Mouse (Mus musculus) adrenal gland, postnatal 14 days (tissue): ENCODE results near the gene Txn1. TPM values are rescaled to one million over a fixed set of nuclear protein-coding genes. Genes with fewer than 3 reads are reported as not detected.

Experiments used
- DNase-seq: peaks from one replicate; pipeline ENCODE4 v3.0.0; 2021; ENCODE audit warnings: mixed read lengths
- total RNA-seq: library from RNA; stranded (reverse); gene quantifications from 2 replicates; pipeline ENCODE4 v1.2.3, GENCODE M21; 2021

The Txn1 gene
- total RNA-seq, 1 experiment from 2014 or later = 239 TPM

GRCm38 (mm10) chr4:57942892-57943291 is 13.3 kb downstream of the Txn1 start:
- DNase-seq = no peak

GRCm38 (mm10) chr4:57940631-57941030 is 15.6 kb downstream of the Txn1 start:
- DNase-seq = no peak

GRCm38 (mm10) chr4:57937292-57937691 is 18.9 kb downstream of the Txn1 start:
- no peak for DNase-seq

- no peak for DNase-seq
Measured at GRCm38 (mm10) chr4:57934181-57934580, 22.0 kb downstream of the Txn1 start.

GRCm38 (mm10) chr4:57930559-57931170 is 25.5 kb downstream of the Txn1 start:
- no peak for DNase-seq

- DNase-seq = no peak
Measured at GRCm38 (mm10) chr4:57927464-57928205, 28.6 kb downstream of the Txn1 start.

- DNase-seq = no peak
Measured at GRCm38 (mm10) chr4:57924556-57925071, 31.6 kb downstream of the Txn1 start.

GRCm38 (mm10) chr4:57922171-57922570 is 34.0 kb downstream of the Txn1 start:
- DNase-seq = peak; percentile 49

- DNase-seq = no peak
Measured at GRCm38 (mm10) chr4:57920522-57920921, 35.7 kb downstream of the Txn1 start.

- no peak for DNase-seq
Measured at GRCm38 (mm10) chr4:57919494-57920423, 36.5 kb downstream of the Txn1 start.

- DNase-seq = no peak
Measured at GRCm38 (mm10) chr4:57916711-57917110, 39.5 kb downstream of the Txn1 start.

GRCm38 (mm10) chr4:57916201-57916661 is 40.0 kb downstream of the Txn1 start, which contains the start of gene D630039A03Rik:
Gene D630039A03Rik (minus strand): TSS chr4:57916297.
- peak; percentile 75 for DNase-seq

GRCm38 (mm10) chr4:57915216-57915965 is 40.8 kb downstream of the Txn1 start:
- DNase-seq = peak; percentile 64

- DNase-seq = peak; percentile 59
Measured at GRCm38 (mm10) chr4:57914193-57915190, 41.7 kb downstream of the Txn1 start.

GRCm38 (mm10) chr4:57913021-57913420 is 43.2 kb downstream of the Txn1 start:
- DNase-seq = no peak

GRCm38 (mm10) chr4:57908860-57909259 is 47.4 kb downstream of the Txn1 start:
- no peak for DNase-seq

- no peak for DNase-seq
Measured at GRCm38 (mm10) chr4:57906708-57907107, 49.5 kb downstream of the Txn1 start.

GRCm38 (mm10) chr4:57904638-57905037 is 51.6 kb downstream of the Txn1 start:
- DNase-seq = no peak

GRCm38 (mm10) chr4:57904211-57904610 is 52.0 kb downstream of the Txn1 start:
- peak; percentile 82 for DNase-seq

GRCm38 (mm10) chr4:57902619-57903018 is 53.6 kb downstream of the Txn1 start:
- no peak for DNase-seq
